Mouse (Mus musculus): Measurements from ENCODE around the gene Cdh4. TPM values are rescaled to one million over a fixed set of nuclear protein-coding genes. Genes with fewer than 3 reads are reported as not detected.

Gene Cdh4
- polyA plus RNA-seq, 1 experiment from 2014 or later, result 43.0 TPM

- Histone ChIP-seq H3K36me3 (ENCODE audit: control insufficient read depth, insufficient read depth, low read length) (no peaks in the 10 kb centered on the region), H3K9me3 (ENCODE audit: control insufficient read depth, low read length) (no peaks in the 10 kb centered on the region), H3K4me2 (ENCODE audit: low read length) (no peak overlapping the region), H3K4me1 (ENCODE audit: control insufficient read depth, insufficient read depth, low read depth, low read length) (no peaks in the 10 kb centered on the region; the same call in 1 of the 2 replicates), H3K27ac (ENCODE audit: low read depth, low read length) (no peak overlapping the region), H3K4me3 (ENCODE audit: low read length) (no peak overlapping the region), H3K27me3 (replicated peaks; ENCODE audit: control insufficient read depth, insufficient read depth, low read length) (no peaks in the 10 kb centered on the region), H3K9ac (ENCODE audit: low read depth, low read length) (no peak overlapping the region)
- peak; percentile 21; the same call in 1 of the 2 replicates for ATAC-seq
- 61% methylated on average over 11 of the region's 11 CpGs for WGBS
Measured at GRCm38 (mm10) chr2:179754776-179755175, 312.5 kb downstream of the Cdh4 start.

GRCm38 (mm10) chr2:179761718-179762441, 319.6 kb downstream of the Cdh4 start:
- Histone ChIP-seq H3K9ac (ENCODE audit: low read depth, low read length) (peak overlapping the region; percentile 35; the same call in 1 of the 2 replicates), H3K4me3 (ENCODE audit: low read length) (no peak overlapping the region), H3K9me3 (ENCODE audit: control insufficient read depth, low read length) (no peaks in the 10 kb centered on the region), H3K27me3 (replicated peaks; ENCODE audit: control insufficient read depth, insufficient read depth, low read length) (no peaks in the 10 kb centered on the region), H3K27ac (ENCODE audit: low read depth, low read length) (peak overlapping the region; percentile 65; the same call in 1 of the 2 replicates), H3K36me3 (ENCODE audit: control insufficient read depth, insufficient read depth, low read length) (no peaks in the 10 kb centered on the region), H3K4me2 (ENCODE audit: low read length) (no peak overlapping the region), H3K4me1 (ENCODE audit: control insufficient read depth, insufficient read depth, low read depth, low read length) (peaks cover 24% of the 10 kb centered on the region)
- no peak for ATAC-seq
- 52% methylated on average over 9 of the region's 9 CpGs for WGBS

DNA sequence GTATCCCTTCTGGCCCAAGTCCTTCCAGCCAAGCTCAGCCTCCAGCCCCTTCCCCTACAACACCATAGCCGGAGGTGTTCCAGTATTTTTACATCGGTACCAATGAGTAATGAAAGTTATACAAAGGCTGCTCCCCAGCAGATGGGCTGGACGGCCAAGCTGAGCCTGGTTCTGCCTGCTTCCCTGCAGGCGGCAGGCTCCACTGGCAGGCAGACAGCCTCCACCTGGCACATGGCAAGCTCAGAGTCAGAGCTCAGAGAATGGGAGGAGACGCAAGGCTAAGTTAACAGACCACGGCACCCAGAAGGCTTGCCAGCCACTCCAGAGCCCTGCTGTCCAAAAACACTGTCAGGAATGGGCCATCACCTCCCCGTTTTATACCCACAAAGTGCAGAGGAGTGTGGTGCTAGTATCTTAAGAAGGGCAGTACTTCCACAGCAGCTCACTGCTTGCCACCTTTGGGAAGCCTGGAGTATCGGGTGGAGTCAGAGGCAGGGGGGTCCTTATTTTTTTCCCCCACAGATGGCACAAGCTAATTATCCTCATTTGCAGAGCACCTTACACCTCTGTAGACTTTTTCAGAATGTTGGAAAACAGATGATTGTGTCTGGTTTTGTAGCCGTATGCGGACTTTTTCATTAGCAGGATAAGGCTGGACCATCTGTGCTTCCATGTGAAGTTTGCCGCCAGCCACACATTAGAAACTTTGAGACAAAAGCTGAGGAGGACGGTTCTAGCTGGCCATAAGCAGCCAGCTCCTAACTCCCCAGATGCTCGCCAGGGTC, 320.5 kb downstream of the Cdh4 start:
- 43% methylated on average over 13 of the region's 13 CpGs for WGBS
- Histone ChIP-seq H3K4me3 (ENCODE audit: low read length) (no peak overlapping the region), H3K4me2 (ENCODE audit: low read length) (no peak overlapping the region), H3K36me3 (ENCODE audit: control insufficient read depth, insufficient read depth, low read length) (no peaks in the 10 kb centered on the region), H3K9me3 (ENCODE audit: control insufficient read depth, low read length) (no peaks in the 10 kb centered on the region), H3K4me1 (ENCODE audit: control insufficient read depth, insufficient read depth, low read depth, low read length) (peaks cover 32% of the 10 kb centered on the region), H3K27me3 (replicated peaks; ENCODE audit: control insufficient read depth, insufficient read depth, low read length) (no peaks in the 10 kb centered on the region), H3K9ac (ENCODE audit: low read depth, low read length) (no peak overlapping the region), H3K27ac (ENCODE audit: low read depth, low read length) (peak overlapping the region; percentile 65)
- ATAC-seq, result peak; percentile 68

DNA sequence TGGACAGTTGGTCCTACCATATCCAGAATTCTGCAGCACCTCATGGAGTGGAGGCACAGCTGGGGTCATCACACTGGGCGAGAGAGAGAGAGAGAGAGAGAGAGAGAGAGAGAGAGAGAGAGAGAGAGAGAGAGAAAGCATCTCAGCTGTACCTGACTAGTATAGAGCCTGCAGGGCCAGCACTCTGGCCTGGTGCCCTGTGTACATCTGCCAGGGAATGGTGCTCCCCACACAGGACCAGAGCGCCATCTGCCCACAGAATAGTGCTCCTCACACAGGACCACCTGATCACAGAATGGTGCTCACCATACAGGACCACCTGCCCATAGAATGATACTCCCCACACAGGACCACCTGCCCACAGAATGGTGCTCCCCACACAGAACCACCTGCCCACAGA, 322.2 kb downstream of the Cdh4 start:
- H3K4me1 ChIP-seq (ENCODE audit: control insufficient read depth, insufficient read depth, low read depth, low read length), result peaks cover 40% of the 10 kb centered on the region
- no peak overlapping the region for H3K9ac ChIP-seq (ENCODE audit: low read depth, low read length)
- 88% methylated on average over 2 of the region's 2 CpGs for WGBS
- no peak overlapping the region for H3K4me3 ChIP-seq (ENCODE audit: low read length)
- H3K4me2 ChIP-seq (ENCODE audit: low read length), result no peak overlapping the region
- no peaks in the 10 kb centered on the region for H3K27me3 ChIP-seq (replicated peaks; ENCODE audit: control insufficient read depth, insufficient read depth, low read length)
- no peaks in the 10 kb centered on the region for H3K36me3 ChIP-seq (ENCODE audit: control insufficient read depth, insufficient read depth, low read length)
- H3K27ac ChIP-seq (ENCODE audit: low read depth, low read length), result no peak overlapping the region
- H3K9me3 ChIP-seq (ENCODE audit: control insufficient read depth, low read length), result no peaks in the 10 kb centered on the region
- ATAC-seq, result no peak

DNA sequence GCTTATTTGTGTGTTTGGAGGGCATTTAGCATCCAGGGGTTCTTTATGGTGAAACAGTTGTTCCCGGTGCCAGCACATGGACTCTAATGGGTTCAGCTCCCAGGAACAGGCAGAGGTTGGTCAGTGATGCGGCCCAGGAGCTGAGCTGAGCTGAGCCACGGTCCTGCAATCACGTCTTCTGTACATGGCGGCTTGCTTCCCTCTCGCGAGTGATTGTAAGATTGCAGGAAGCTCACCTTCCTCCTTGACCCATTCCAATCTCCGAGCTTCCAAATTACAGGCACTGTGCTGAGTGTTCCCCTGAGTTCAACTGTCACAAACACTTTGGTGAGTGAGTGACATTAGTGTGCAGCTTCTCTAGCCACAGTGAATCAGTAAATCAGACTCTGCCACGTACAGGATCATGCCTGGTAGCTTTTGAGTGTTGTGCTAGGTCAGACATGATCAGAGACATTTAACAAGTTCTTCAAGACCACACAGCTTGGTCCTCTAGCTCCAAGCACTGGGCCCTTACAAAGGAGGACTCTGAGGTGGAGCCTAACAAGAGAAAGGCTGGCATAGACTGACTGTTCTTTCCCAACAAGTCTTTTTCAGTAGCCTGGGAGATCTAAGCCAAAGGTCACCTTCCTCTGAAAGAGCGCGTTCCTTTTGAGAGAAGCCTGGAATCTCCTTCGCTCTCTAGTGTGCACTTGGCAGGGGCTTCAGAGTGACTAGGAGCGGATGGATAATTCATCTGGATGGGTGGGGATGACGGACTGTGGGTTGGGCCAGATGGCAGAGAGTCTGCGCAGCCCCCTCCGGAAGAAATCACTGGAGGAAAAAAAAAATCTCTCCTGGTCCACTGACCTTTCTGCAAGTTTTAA, 324.7 kb downstream of the Cdh4 start:
- WGBS, result 20% methylated on average over 16 of the region's 16 CpGs
- ATAC-seq, result peak; percentile 50
- H3K9me3 ChIP-seq (ENCODE audit: control insufficient read depth, low read length), result no peaks in the 10 kb centered on the region
- H3K4me1 ChIP-seq (ENCODE audit: control insufficient read depth, insufficient read depth, low read depth, low read length), result peaks cover 32% of the 10 kb centered on the region
- H3K36me3 ChIP-seq (ENCODE audit: control insufficient read depth, insufficient read depth, low read length), result no peaks in the 10 kb centered on the region
- 0 out of 2 replicates have a peak overlapping the region, but pooled peaks have one; percentile 27 for H3K27ac ChIP-seq (ENCODE audit: low read depth, low read length)
- H3K4me3 ChIP-seq (ENCODE audit: low read length), result no peak overlapping the region
- peak overlapping the region; percentile 42; the same call in 1 of the 2 replicates for H3K4me2 ChIP-seq (ENCODE audit: low read length)
- H3K27me3 ChIP-seq (replicated peaks; ENCODE audit: control insufficient read depth, insufficient read depth, low read length), result no peaks in the 10 kb centered on the region
- H3K9ac ChIP-seq (ENCODE audit: low read depth, low read length), result no peak overlapping the region

DNA sequence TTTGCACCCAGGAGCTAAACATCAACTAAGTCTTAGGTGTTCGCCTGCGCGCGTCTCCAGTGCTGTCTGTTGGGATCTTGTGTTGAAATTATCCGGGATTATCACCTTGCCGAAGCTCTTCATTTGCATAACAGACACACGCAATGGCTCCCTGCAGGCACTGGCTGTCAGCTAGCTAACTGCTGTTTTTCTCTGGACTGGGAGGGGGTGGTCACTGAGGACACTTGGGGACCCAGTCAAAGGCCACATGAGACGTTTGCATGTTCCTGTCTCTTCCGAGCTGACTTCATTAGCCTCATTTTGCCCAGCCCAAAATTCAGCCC, 325.3 kb downstream of the Cdh4 start:
- peaks cover 26% of the 10 kb centered on the region for H3K4me1 ChIP-seq (ENCODE audit: control insufficient read depth, insufficient read depth, low read depth, low read length)
- H3K9me3 ChIP-seq (ENCODE audit: control insufficient read depth, low read length), result no peaks in the 10 kb centered on the region
- no peak for ATAC-seq
- H3K27me3 ChIP-seq (replicated peaks; ENCODE audit: control insufficient read depth, insufficient read depth, low read length), result no peaks in the 10 kb centered on the region
- peak overlapping the region; percentile 42; the same call in 1 of the 2 replicates for H3K4me2 ChIP-seq (ENCODE audit: low read length)
- H3K36me3 ChIP-seq (ENCODE audit: control insufficient read depth, insufficient read depth, low read length), result no peaks in the 10 kb centered on the region
- no peak overlapping the region for H3K4me3 ChIP-seq (ENCODE audit: low read length)
- WGBS, result 8% methylated on average over 9 of the region's 9 CpGs
- no peak overlapping the region for H3K9ac ChIP-seq (ENCODE audit: low read depth, low read length)
- 0 out of 2 replicates have a peak overlapping the region, but pooled peaks have one; percentile 27 for H3K27ac ChIP-seq (ENCODE audit: low read depth, low read length)

DNA sequence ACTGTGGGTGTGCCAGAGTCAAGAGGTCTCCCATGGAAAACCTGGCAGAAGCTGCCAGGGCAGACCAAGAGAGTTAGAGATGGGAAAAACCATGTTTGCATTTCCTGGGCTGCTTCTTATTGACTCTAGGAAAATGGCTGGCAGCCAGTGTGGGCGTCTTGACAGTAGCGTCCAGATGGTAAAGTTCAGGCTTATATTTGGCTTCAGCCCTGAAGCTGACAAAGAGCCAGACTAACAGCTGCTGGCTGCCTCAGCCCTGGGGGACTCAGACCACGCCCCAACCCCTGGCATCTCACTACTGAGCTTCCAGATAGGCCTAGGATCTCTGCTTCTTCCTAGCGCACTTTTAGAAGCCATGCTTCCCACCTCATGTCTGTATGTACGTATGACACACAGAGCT, 326.9 kb downstream of the Cdh4 start:
- ATAC-seq, result peak; percentile 44; the same call in 1 of the 2 replicates

GRCm38 (mm10) chr2:179769943-179770342, 327.7 kb downstream of the Cdh4 start:
- Histone ChIP-seq H3K9ac (ENCODE audit: low read depth, low read length) (no peak overlapping the region), H3K4me2 (ENCODE audit: low read length) (no peak overlapping the region), H3K36me3 (ENCODE audit: control insufficient read depth, insufficient read depth, low read length) (no peaks in the 10 kb centered on the region), H3K9me3 (ENCODE audit: control insufficient read depth, low read length) (no peaks in the 10 kb centered on the region), H3K27me3 (replicated peaks; ENCODE audit: control insufficient read depth, insufficient read depth, low read length) (no peaks in the 10 kb centered on the region), H3K4me3 (ENCODE audit: low read length) (no peak overlapping the region), H3K27ac (ENCODE audit: low read depth, low read length) (no peak overlapping the region), H3K4me1 (ENCODE audit: control insufficient read depth, insufficient read depth, low read depth, low read length) (peaks cover 25% of the 10 kb centered on the region)
- 75% methylated on average over 8 of the region's 8 CpGs for WGBS
- ATAC-seq, result no peak

More for the DNA sequence above, 326.9 kb downstream of the Cdh4 start:
- no peak overlapping the region for H3K4me2 ChIP-seq (ENCODE audit: low read length)
- H3K4me3 ChIP-seq (ENCODE audit: low read length), result no peak overlapping the region
- H3K4me1 ChIP-seq (ENCODE audit: control insufficient read depth, insufficient read depth, low read depth, low read length), result peaks cover 23% of the 10 kb centered on the region
- no peak overlapping the region for H3K9ac ChIP-seq (ENCODE audit: low read depth, low read length)
- H3K27me3 ChIP-seq (replicated peaks; ENCODE audit: control insufficient read depth, insufficient read depth, low read length), result no peaks in the 10 kb centered on the region
- 46% methylated on average over 5 of the region's 5 CpGs for WGBS
- no peaks in the 10 kb centered on the region for H3K9me3 ChIP-seq (ENCODE audit: control insufficient read depth, low read length)
- no peak overlapping the region for H3K27ac ChIP-seq (ENCODE audit: low read depth, low read length)
- no peaks in the 10 kb centered on the region for H3K36me3 ChIP-seq (ENCODE audit: control insufficient read depth, insufficient read depth, low read length)
